Mouse (Mus musculus): ENCODE data around the gene Adamts14.

Adamts14 gene

GRCm38 (mm10) chr10:61226784-61227396 lies 46.3 kb downstream of the Adamts14 start:
- no peak for DNase-seq

DNA sequence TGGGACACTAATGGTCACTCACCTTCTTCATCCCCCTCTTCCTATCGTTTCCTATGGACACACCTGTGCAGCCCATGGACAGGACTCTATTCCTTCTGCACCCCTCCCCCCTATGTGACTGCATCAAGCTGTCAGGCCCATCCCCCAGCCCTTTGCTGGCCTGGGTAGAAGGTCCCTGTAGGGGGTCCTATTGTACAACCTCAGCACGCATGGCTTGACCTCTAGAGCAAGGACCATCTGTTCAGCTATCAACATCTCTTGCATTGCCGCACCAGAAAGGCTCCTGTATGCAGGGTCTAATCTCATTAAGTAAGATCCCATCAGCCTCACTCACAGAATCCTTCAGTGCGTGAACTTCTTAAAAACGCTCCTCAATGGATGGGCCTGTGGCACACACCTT lies 47.5 kb downstream of the Adamts14 start:
- DNase-seq: no peak

DNA sequence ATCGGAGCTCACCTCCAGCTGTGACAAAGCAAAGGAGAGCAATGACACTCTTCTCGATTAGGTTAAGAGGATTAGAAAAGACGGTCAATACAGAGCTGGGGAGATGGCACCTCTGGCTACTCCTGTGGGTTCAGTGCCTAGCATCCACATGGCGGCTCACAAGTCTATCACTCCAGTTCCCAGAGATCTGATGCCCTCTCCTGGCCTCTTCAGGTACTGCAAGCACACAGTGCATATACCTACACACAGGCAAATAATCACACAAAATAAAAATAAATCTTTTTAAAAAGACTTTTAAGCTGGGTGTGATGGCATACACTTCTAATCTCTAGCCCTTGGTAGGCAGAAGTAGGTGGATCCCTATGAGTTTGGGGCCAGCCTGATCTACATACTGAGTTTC lies 53.9 kb downstream of the Adamts14 start:
- no peak for DNase-seq

DNA sequence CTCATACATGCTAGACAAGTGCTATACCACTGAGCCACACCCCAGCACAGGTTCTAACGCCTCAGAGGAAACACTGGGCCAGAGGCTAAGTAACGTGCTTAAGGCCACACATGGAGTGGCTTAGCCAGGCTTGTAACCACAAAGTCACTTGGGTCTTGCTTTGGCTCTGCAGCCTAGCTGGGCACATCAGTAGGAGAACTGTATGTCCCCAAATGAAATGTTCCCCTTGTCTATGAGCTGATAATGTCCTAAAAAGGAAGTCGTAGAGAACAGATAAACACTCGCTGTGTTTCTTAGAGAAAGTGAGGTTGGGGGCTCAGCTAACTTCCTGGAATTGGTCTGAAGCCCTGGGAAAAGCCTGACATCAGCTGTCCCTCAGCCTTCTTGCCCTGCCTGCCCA lies 57.1 kb downstream of the Adamts14 start:
- DNase-seq: no peak

- DNase-seq: peak; percentile 41 to 50
Observed at GRCm38 (mm10) chr10:61215658-61216057, 57.6 kb downstream of the Adamts14 start.

- no peak for DNase-seq
Observed at GRCm38 (mm10) chr10:61212817-61213216, 60.4 kb downstream of the Adamts14 start.

GRCm38 (mm10) chr10:61211743-61212142 lies 61.5 kb downstream of the Adamts14 start:
- DNase-seq: peak; percentile 57 to 58

GRCm38 (mm10) chr10:61211105-61211504 lies 62.1 kb downstream of the Adamts14 start:
- DNase-seq: no peak

DNA sequence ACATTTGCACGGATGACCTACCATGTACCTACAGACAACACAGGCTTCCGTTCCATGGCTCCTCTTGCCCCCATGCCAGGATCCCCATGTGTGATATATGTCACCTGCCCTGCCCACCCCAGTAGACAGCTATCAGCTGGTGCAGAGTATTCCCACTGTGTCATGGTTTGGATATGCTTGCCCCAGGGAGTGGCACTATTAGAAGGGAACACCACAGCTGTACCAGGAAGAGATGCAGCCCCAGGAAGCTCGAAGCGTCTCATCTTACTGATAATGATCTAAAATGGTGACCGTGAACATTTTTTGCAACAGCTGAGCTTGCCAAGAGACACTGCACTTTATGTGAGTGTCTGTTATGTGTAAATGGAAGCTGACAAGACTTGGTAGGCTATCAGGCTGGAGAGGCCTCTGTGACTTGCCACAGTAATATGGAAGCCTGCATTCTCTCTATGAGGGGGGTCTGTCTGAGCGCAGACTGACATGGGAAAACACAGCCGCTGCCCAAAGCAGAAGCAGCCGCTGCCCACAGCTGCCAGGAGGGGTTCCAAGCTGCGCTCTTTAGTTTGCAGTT lies 65.0 kb downstream of the Adamts14 start:
- no peak for DNase-seq

DNA sequence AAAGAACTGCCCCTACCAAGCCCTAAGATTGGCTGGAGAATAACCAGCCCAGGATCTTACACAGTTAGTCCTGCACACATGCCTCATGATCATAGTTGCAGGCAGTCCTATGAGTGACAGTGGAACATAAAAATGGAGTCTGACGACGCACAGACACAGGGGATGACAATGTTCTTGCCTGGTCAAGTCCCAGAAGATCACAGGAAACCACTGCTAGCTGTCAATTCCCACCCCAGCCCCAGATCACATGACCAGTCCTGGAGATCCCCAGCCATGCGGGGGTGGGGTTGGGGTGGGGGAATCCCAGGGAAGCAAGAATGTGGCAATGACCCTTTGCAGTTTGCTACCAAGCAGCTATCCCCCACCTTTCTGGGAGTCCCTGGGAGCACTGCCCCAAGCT lies 69.3 kb downstream of the Adamts14 start:
- no peak for DNase-seq

DNA sequence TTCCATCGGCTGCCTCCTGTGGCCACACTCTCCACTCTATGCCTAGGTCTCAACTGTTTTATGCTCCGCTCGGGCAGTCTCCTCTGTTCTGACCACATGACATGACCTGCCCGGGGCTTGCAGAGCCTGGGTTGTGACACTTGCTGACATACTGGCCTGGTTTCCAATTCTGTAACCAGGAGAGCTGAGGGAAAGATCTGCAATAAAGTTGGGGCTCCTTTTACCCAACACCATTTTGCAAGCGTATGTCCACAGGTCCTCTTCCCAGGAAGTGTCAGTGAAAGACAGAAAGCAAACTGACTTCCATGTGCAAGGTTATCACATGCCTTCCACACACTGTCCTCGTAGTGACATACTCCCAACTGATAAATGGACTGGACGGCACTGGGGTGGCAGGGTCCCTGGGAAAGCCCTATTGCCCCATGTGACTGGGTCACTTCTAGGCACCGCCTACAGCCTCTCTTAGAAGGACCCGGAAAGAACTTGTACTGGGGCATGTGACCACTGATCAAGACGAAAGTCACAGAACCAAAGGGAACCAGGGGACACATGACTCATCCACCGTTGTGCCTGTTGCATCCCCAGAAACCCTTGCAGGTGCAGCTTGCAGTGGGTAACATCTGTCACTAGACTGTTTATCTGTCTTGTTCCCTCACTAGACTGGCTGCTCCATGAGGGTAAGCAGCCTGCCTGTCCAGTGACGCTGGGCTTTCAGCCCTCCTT lies 71.5 kb downstream of the Adamts14 start:
- no peak for DNase-seq

- no peak for DNase-seq
Observed at GRCm38 (mm10) chr10:61200998-61201397, 72.2 kb downstream of the Adamts14 start.

GRCm38 (mm10) chr10:61200232-61200820 lies 72.9 kb downstream of the Adamts14 start:
- DNase-seq: no peak

DNA sequence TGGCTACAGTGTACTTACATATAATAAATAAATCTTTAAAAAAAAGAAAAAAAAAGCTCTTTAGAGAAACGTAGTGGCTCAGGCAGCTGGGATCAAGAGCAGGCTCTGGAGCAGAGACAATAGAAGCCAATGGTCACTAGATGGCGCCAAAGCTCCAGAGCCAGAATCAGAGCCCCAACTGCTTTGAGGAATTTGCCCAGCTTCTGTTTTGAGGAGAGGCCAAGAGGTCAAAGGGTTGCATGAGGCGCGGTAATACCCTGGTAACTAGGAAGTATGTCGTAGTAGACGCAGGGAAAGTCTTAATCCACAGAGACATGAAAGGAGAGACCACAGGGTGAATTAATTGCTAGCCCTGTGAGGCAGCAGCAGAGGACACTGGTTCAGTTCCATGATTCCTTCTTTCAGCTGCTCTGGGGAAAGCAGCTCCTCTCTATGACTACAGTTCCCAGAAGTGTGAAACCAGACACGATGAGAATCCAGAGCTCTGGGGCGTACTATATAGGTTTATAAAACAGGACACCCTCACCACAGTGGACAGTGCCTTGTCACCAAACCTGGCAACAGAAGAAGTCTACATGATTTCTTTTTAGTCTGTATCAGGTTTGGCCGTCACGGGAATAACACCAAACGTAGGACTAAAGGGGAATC lies 73.5 kb downstream of the Adamts14 start:
- DNase-seq: peak; percentile 77 to 78

DNA sequence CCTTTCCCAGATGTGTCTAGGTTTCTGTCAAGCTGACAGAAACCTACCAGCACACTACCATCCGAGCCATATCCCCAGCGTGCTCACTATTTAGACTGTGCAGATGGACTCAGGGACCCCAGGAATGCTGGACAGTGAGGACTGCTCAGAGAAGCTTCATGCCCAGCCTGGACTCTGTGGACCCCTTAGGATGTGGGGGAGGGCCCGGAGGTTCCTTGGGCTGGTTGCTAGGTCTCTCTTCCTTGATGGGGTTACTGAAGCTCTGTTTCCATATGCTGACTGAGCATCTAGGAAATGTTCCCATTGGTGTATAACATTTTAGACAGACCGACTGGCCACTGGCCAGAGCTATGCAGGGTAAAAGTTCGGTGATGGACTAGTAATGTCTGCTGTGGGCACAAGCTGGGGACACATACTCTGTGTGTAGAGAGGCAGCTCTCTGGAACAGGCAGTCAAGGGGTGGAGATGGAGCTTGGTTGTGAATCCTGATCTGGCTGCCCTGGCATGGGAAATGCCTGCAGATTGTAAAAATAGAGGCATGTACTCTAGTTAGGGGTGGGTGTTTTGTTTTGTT lies 77.4 kb downstream of the Adamts14 start:
- no peak for DNase-seq

DNA sequence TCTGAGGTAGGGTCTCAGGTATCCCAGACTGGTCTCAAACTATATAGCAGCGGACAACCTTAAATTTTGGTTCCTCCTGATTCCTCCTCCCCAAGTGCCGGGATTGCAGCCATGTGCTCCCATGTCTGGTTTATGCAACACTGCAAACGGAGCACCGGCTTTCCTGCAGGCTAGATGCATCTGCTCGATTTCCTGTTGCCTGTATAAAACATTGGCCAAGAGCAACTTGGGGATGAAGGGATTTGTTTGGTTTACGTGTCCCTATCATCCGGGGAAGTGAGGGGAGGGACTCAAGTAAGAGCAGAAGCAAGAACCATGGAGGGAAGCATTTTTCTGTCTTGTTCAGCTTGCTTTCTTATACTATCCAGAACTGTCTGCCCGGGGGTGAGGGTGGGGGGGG lies 78.0 kb downstream of the Adamts14 start:
- no peak for DNase-seq

DNA sequence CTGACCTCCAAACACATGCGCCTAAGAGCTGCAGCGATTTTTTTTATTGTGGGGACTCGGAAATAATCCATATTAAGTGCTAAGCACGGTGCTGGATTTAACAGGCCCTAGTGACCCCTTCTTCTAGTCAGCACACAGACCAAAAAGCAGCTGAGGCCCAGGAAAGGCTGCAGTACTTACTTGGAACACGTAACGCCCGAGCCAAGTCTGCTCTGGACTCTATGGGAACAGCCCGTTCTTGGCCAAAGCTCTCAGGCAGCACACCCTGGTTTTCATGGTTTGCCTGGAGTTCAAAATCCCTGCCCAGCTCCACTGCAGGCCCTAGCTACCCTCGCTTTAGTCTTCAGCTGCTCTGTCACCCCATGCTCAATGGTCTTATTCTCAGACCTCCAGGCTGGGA lies 78.6 kb downstream of the Adamts14 start:
- DNase-seq: no peak

DNA sequence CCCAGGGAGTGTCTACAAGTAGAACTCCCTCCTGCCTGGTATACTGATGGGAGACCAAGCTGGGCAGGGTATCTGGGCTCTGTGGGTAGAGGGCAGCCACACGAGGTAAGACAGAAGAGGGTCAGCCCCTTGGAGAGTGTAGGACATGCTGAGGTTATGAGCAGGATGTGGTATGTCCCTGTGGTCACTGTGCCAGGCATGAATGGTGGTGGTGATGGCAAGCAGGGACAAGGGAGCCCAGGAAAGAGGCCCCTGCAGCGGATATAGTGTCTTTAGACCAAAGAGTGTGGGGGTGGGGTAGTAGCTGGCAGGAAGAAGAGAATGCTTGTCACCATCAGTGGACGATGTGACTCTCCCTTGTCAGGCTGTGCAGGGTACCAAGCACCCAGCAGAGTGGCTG lies 85.2 kb downstream of the Adamts14 start:
- DNase-seq: no peak

- no peak for DNase-seq
Observed at GRCm38 (mm10) chr10:61187001-61187400, 86.2 kb downstream of the Adamts14 start.

- no peak for DNase-seq
Observed at GRCm38 (mm10) chr10:61179927-61180326, 93.3 kb downstream of the Adamts14 start.

DNA sequence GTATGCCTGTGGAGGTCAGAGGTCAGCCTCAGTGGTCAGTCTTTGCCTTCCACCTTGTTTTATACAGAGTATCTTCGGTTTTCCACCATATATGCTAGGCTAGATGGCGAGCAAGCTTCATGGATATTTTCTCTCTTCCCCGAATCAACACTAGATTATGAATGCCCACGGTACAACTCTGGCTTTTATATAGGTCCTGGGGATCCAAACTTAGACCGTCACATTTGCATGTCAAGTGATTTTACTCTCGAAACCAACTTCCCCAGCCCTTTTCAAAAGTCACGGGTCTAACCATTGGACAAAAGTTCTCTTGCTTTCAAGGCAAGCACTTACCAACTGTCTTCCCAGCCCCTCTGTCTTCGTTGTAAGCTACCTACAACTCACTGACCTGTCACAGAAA lies 94.6 kb downstream of the Adamts14 start:
- DNase-seq: no peak

- no peak for DNase-seq
Observed at GRCm38 (mm10) chr10:61177751-61178150, 95.5 kb downstream of the Adamts14 start.

DNA sequence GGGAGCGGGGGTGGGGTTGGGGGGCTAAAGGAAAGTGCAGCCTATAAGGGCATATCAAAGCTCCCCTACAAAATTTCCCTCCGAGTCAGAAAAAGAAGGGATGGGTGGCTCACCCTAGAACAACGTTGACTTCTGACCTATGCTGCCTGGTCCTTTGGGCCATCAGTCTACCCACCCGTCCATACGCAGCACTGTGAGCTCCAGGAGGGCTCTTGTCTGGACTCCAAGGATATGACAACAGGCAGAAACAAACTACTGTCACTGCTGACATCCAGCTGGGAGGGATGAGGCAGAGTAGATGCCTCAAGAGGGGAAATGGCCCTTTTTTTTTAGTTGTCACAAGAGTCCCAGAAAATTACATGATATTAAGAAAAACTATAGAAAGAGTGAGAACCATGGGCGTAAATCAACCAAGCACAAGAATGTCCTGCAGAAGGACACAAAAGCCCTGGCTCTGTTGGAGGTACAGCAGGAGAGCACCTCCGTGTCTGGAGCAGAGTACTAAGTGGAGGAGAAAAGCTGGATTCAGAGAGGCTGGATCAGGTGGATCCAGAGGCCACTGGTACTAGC lies 96.9 kb downstream of the Adamts14 start:
- DNase-seq: no peak
